Mouse (Mus musculus): Measurements from ENCODE around the gene Ifi27l2a. TPM values are rescaled to one million over a fixed set of nuclear protein-coding genes. Genes with fewer than 3 reads are reported as not detected.
"Not testable (repeated sequence)": the region's sequence is repeated elsewhere in the genome, so short reads cannot be mapped to it uniquely, and the experiment has no call there.

Ifi27l2a gene
- total RNA-seq (2014; fragmentation: Nextera tagmentation) = not detected in 2 replicates
- 9.6 and 10.9 TPM in 2 replicates for total RNA-seq (2017)
- polyA plus RNA-seq (2012) = 0.97 and 1.2 TPM in 2 replicates

DNA sequence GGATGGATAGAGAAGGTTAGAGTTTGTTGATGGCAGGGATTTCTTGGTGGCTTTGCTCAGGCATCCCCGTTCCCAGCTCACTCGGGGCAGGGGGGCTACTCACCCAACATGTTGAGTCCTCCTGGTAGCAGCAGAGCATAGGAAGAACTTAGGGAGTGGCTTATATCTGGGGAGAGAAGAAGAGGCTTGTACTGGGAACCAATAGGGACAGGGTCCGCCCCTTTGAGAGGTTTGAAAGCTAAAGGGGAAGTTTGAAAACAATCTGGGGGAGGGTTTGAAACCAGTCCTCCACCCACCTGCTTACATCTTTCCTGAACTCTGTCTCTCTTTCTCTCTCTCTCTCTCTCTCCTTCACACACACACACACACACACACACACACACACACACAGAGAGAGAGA lies at the start of gene Ifi27l2a:
Ifi27l2a (minus strand) TSS at position 157 of the 400 bp plus-strand sequence.
- H3K36me3 ChIP-seq (replicated peaks) = peaks cover 38% of the 10 kb centered on the region
- H3K9me3 ChIP-seq (replicated peaks) = no peaks in the 10 kb centered on the region
- H3K4me1 ChIP-seq (ENCODE audit: insufficient read depth, low read depth, low read length) = peaks cover 18% of the 10 kb centered on the region
- DNase-seq (ENCODE audit: low spot score) = no peak
- no peak within 1 kb of the TSS for H3K4me3 ChIP-seq (ENCODE audit: low read depth, low read length)
- peaks cover 2% of the 10 kb centered on the region; the same call in 1 of the 2 replicates for H3K27me3 ChIP-seq (ENCODE audit: insufficient read depth, low read length)
- peak; percentile 41; the same call in 1 of the 2 replicates for ATAC-seq (ENCODE audit: extremely low read depth, insufficient number of reproducible peaks, low FRiP score, poor library complexity, severe bottlenecking)
- no peak for TF ChIP-seq POLR2AphosphoS5 (IDR thresholded peaks at IDR 0.05; ENCODE audit: insufficient replicate concordance, low read depth, low read length)

DNA sequence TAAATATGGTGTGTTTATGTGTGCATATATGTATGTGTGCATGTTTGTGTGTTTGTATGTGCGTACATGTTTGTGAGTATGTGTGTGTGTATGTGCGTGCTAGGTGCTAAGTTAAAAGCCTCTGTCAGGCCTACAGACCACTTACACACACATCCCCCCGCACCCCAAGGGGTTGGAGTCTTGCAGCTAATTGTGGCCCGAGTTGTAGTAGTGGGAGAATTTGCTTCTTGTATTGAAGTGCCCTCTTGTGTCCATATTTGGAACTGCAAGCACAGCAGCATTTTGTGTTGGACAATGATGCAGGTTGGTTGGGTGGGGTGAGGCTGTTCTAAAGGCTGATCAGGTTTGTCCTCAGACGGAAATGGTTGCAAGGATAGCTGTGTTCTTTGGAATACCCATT lies 49.3 kb upstream of the Ifi27l2a start:
- Histone ChIP-seq H3K36me3 (replicated peaks) (no peaks in the 10 kb centered on the region), H3K9me3 (replicated peaks) (no peaks in the 10 kb centered on the region), H3K4me1 (ENCODE audit: insufficient read depth, low read depth, low read length) (peaks cover 18% of the 10 kb centered on the region), H3K4me3 (ENCODE audit: low read depth, low read length) (no peak overlapping the region), H3K27me3 (ENCODE audit: insufficient read depth, low read length) (no peaks in the 10 kb centered on the region)
- ATAC-seq (ENCODE audit: extremely low read depth, insufficient number of reproducible peaks, low FRiP score, poor library complexity, severe bottlenecking) (peak; percentile 52), DNase-seq (ENCODE audit: low spot score) (peak; percentile 65)
- TF ChIP-seq TAL1 (conservative IDR thresholded peaks at IDR 0.05; ENCODE audit: low read depth, low read length) = no peak
- TF ChIP-seq GATA2 (IDR thresholded peaks at IDR 0.05; ENCODE audit: borderline replicate concordance, low read depth, low read length) = no peak
- TF ChIP-seq CTCF (IDR thresholded peaks at IDR 0.05; ENCODE audit: low read depth, low read length) = peak; percentile 100

DNA sequence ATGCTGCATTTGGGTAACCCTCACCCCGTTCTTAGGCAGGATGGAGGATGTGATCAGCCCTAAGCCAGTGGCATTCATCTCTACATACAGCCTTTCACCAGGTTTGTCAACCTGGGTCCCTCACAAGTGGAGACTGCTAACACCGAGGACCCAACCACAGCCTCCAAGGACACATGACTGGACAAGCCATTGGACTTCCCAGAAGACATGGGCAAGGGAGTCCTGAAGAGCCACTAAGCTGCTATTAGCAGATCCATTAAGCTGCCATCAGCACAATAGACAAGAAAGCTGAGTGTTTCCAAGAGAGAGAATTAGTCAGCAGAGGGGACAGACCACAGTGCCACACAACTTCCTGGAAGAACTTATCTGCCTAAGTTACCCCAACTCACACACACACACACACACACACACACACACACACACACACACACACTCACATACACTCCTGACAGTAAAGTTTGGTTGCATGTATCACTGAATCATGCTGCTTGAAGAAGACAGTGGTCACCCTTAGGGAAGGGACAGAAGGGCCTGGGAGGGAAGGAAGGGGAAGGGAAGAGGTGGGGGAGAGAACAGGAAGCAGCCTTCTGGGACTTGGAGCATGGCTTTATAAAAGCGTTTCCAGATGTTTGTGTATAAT lies 47.7 kb upstream of the Ifi27l2a start:
- TF ChIP-seq POLR2AphosphoS5 (IDR thresholded peaks at IDR 0.05; ENCODE audit: insufficient replicate concordance, low read depth, low read length) (no peak), TAL1 (conservative IDR thresholded peaks at IDR 0.05; ENCODE audit: low read depth, low read length) (no peak), GATA1 (IDR thresholded peaks at IDR 0.05; ENCODE audit: borderline replicate concordance, low read length) (no peak), CTCF (IDR thresholded peaks at IDR 0.05; ENCODE audit: low read depth, low read length) (no peak), GATA2 (IDR thresholded peaks at IDR 0.05; ENCODE audit: borderline replicate concordance, low read depth, low read length) (no peak)
- H3K9me3 ChIP-seq (replicated peaks) = no peaks in the 10 kb centered on the region
- H3K36me3 ChIP-seq (replicated peaks) = no peaks in the 10 kb centered on the region
- no peaks in the 10 kb centered on the region for H3K27me3 ChIP-seq (ENCODE audit: insufficient read depth, low read length)
- peaks cover 18% of the 10 kb centered on the region for H3K4me1 ChIP-seq (ENCODE audit: insufficient read depth, low read depth, low read length)
- DNase-seq (ENCODE audit: low spot score) = no peak
- ATAC-seq (ENCODE audit: extremely low read depth, insufficient number of reproducible peaks, low FRiP score, poor library complexity, severe bottlenecking) = no peak
- H3K4me3 ChIP-seq (ENCODE audit: low read depth, low read length) = no peak overlapping the region

DNA sequence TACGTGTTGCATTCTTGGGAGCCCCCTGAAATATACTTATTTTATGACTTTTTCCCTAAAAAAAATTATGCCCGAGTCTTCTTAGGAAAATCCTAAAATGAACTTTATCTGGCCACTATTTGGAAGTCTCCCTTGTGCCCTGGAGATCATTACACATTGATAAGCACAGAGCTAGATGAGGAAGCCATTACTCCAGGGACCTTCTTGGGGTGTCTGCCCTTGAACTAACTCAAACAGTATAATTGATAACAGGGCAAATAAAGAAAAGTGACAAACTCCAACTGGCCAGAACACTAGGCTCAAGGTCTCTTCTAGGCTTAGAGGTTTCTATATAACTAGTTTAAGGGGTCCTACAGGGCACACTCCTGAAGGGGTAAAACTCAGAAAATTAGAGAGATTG lies 44.3 kb upstream of the Ifi27l2a start:
- Histone ChIP-seq H3K4me1 (ENCODE audit: insufficient read depth, low read depth, low read length) (peaks cover 8% of the 10 kb centered on the region; the same call in 1 of the 2 replicates), H3K27me3 (ENCODE audit: insufficient read depth, low read length) (no peaks in the 10 kb centered on the region), H3K9me3 (replicated peaks) (no peaks in the 10 kb centered on the region), H3K4me3 (ENCODE audit: low read depth, low read length) (no peak overlapping the region), H3K36me3 (replicated peaks) (no peaks in the 10 kb centered on the region)
- no peak for DNase-seq (ENCODE audit: low spot score)
- no peak for ATAC-seq (ENCODE audit: extremely low read depth, insufficient number of reproducible peaks, low FRiP score, poor library complexity, severe bottlenecking)
- TF ChIP-seq POLR2AphosphoS5 (IDR thresholded peaks at IDR 0.05; ENCODE audit: insufficient replicate concordance, low read depth, low read length) (no peak), TAL1 (conservative IDR thresholded peaks at IDR 0.05; ENCODE audit: low read depth, low read length) (no peak)

DNA sequence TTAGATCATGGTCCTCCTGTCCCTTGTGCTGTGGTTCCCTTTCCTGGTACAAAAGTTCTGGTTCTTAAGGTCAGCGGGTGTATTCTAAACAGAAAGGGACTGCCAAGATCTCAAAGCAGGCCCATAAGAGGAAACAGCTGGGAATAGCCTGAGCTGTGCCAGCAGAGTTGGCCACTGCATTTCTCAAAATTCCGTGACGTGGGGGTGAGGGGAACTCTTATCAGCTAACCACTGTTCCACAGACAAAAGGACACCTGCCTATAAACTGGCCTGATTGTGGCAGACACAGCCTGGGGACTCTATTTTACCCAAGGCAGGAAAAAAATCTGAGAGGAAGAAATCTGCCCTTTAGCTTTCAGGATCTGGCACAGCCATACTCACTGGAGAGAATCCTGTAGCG lies 43.8 kb upstream of the Ifi27l2a start:
- no peak for TF ChIP-seq GATA1 (IDR thresholded peaks at IDR 0.05; ENCODE audit: borderline replicate concordance, low read length)
- TF ChIP-seq GATA2 (IDR thresholded peaks at IDR 0.05; ENCODE audit: borderline replicate concordance, low read depth, low read length) = no peak
- TF ChIP-seq CTCF (IDR thresholded peaks at IDR 0.05; ENCODE audit: low read depth, low read length) = no peak
- no peak for TF ChIP-seq TAL1 (conservative IDR thresholded peaks at IDR 0.05; ENCODE audit: low read depth, low read length)
- TF ChIP-seq POLR2AphosphoS5 (IDR thresholded peaks at IDR 0.05; ENCODE audit: insufficient replicate concordance, low read depth, low read length) = no peak
- no peak overlapping the region for H3K4me3 ChIP-seq (ENCODE audit: low read depth, low read length)
- ATAC-seq (ENCODE audit: extremely low read depth, insufficient number of reproducible peaks, low FRiP score, poor library complexity, severe bottlenecking) = no peak
- H3K4me1 ChIP-seq (ENCODE audit: insufficient read depth, low read depth, low read length) = 0 out of 2 replicates have a peak, but pooled peaks cover 6% of the 10 kb centered on the region
- no peaks in the 10 kb centered on the region for H3K36me3 ChIP-seq (replicated peaks)
- H3K9me3 ChIP-seq (replicated peaks) = no peaks in the 10 kb centered on the region
- DNase-seq (ENCODE audit: low spot score) = no peak
- no peaks in the 10 kb centered on the region for H3K27me3 ChIP-seq (ENCODE audit: insufficient read depth, low read length)

DNA sequence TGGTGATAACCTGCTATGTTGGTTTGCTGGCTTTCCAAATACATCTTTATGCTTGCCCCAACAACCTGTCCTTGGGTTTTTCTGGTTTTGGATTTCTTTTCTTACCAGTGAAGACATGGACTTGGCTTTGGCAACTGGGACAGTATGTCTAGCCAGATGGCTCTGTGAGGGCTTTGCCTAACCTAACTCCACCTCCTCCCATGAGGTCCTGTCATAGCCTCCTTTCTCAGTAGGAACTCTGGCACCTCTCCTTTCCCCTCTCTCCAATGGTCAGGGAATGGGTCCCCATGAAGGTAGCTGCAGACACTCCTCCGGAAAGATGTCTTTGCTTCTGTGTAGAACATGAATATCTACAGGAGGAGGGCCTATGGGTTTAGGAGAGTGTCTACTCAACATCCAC lies 43.2 kb upstream of the Ifi27l2a start:
- TF ChIP-seq POLR2AphosphoS5 (IDR thresholded peaks at IDR 0.05; ENCODE audit: insufficient replicate concordance, low read depth, low read length) = no peak
- TF ChIP-seq CTCF (IDR thresholded peaks at IDR 0.05; ENCODE audit: low read depth, low read length) = no peak
- no peak for TF ChIP-seq GATA2 (IDR thresholded peaks at IDR 0.05; ENCODE audit: borderline replicate concordance, low read depth, low read length)
- no peak for TF ChIP-seq TAL1 (conservative IDR thresholded peaks at IDR 0.05; ENCODE audit: low read depth, low read length)
- TF ChIP-seq GATA1 (IDR thresholded peaks at IDR 0.05; ENCODE audit: borderline replicate concordance, low read length) = no peak
- ATAC-seq (ENCODE audit: extremely low read depth, insufficient number of reproducible peaks, low FRiP score, poor library complexity, severe bottlenecking) (no peak), DNase-seq (ENCODE audit: low spot score) (no peak)
- no peaks in the 10 kb centered on the region for H3K27me3 ChIP-seq (ENCODE audit: insufficient read depth, low read length)
- no peaks in the 10 kb centered on the region for H3K36me3 ChIP-seq (replicated peaks)
- H3K4me1 ChIP-seq (ENCODE audit: insufficient read depth, low read depth, low read length) = 0 out of 2 replicates have a peak, but pooled peaks cover 6% of the 10 kb centered on the region
- no peak overlapping the region for H3K4me3 ChIP-seq (ENCODE audit: low read depth, low read length)
- H3K9me3 ChIP-seq (replicated peaks) = no peaks in the 10 kb centered on the region

DNA sequence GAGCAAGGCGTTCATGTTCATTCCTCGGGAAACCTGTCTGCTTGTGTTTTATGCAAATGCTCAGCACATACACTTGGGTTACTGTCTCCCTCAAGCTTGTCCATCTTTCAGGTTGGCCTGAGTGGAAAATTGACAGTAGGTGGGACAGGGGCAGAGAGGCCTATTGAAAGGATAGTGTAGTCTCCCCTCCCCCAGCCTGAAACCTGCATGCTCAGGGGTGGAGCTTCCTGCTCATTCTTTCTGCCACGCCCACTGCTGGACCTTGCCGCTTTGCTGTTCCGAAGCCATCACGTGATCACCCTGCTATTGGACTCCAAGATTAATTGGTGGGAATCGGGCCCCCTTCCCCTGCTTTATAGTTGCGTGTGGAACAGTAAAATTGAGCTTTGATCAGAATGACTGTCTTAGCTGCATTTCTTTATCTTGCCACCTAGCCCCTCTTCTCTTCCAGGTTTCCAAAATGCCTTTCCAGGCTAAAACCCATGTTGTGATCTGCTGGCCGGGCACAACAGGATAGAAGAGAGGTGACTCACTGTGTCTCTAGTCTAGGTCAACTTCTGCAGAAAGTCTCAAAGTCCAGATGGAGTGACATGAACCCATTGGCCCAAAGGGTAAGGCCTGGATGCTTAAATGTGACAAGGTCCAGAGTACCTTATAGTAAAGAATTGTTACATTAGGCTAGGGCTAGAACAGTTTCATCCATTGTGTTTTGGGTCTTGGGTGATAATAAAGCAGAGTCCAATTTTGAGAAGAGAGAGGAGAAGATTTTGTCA lies 40.9 kb upstream of the Ifi27l2a start:
- ATAC-seq (ENCODE audit: extremely low read depth, insufficient number of reproducible peaks, low FRiP score, poor library complexity, severe bottlenecking); H3K4me1 ChIP-seq (ENCODE audit: insufficient read depth, low read depth, low read length); H3K27me3 ChIP-seq (ENCODE audit: insufficient read depth, low read length); H3K9me3 ChIP-seq (replicated peaks); H3K4me3 ChIP-seq (ENCODE audit: low read depth, low read length); DNase-seq (ENCODE audit: low spot score); H3K36me3 ChIP-seq (replicated peaks): not testable (repeated sequence)

All from G1E (cell line).